Mouse (Mus musculus) heart, embryonic 11.5 days (tissue): ENCODE data around the gene Gtpbp1. TPM values are rescaled to one million over a fixed set of nuclear protein-coding genes. Genes with fewer than 3 reads are reported as not detected.

Source experiments
- ATAC-seq: fragments of 200-750 bp; cut with Nextera tagmentation; replicated peaks from 2 replicates; pipeline ENCODE4 v1.8.0; 2017; ENCODE audit warnings: moderate library complexity; ENCODE audit not compliant: insufficient number of reproducible peaks, low FRiP score, low TSS enrichment
- H3K27ac ChIP-seq: fragments of 300-500 bp; sonication (generic); 2 replicates; pipeline ENCODE4 v1.5.1; 2014; ENCODE audit warnings: mild to moderate bottlenecking, low read depth, low read length
- H3K27me3 ChIP-seq: fragments of 300-500 bp; sonication (generic); 2 replicates; pipeline ENCODE4 v1.6.1; 2014; ENCODE audit warnings: mild to moderate bottlenecking, low read length, mixed read lengths; ENCODE audit not compliant: control insufficient read depth, insufficient read depth
- H3K36me3 ChIP-seq: fragments of 300-500 bp; sonication (generic); 2 replicates; pipeline ENCODE4 v1.6.1; 2014; ENCODE audit warnings: mild to moderate bottlenecking, low read length, moderate library complexity, mixed read lengths; ENCODE audit not compliant: control insufficient read depth, insufficient read depth
- H3K4me1 ChIP-seq: fragments of 300-500 bp; sonication (generic); 2 replicates; pipeline ENCODE4 v1.6.1; 2014; ENCODE audit warnings: low read length; ENCODE audit not compliant: control insufficient read depth, insufficient read depth
- H3K4me2 ChIP-seq: fragments of 300-500 bp; sonication (generic); 2 replicates; pipeline ENCODE4 v1.6.1; 2014; ENCODE audit warnings: mild to moderate bottlenecking, moderate library complexity
- H3K4me3 ChIP-seq: fragments of 300-500 bp; sonication (generic); 2 replicates; pipeline ENCODE4 v1.5.1; 2014; ENCODE audit warnings: low read depth, low read length
- H3K9ac ChIP-seq: fragments of 300-500 bp; sonication (generic); 2 replicates; pipeline ENCODE4 v1.6.1; 2014; ENCODE audit warnings: mild to moderate bottlenecking, low read depth, low read length, moderate library complexity
- H3K9me3 ChIP-seq: fragments of 300-500 bp; sonication (generic); replicated peaks from 2 replicates; pipeline ENCODE4 v1.6.1; 2016; ENCODE audit warnings: low read length; ENCODE audit not compliant: control insufficient read depth
- WGBS: fragments of 180-500 bp; shearing (Covaris S2); extraction: QIAGEN DNeasy Blood & Tissue Kit; methylation state at CpG from one replicate; pipeline ENCODE4 v1.1.7; 2014; ENCODE audit not compliant: insufficient replicate concordance; 5-methylcytosine and 5-hydroxymethylcytosine counted together
- polyA plus RNA-seq: library from polyadenylated mRNA; unstranded; fragments of >200 nt; fragmentation: Nextera tagmentation; extraction: Ambion mirVana; gene quantifications from 2 replicates; pipeline ENCODE4 v1.2.1, GENCODE M21; 2014

Gene Gtpbp1
- 22.7 and 26.3 TPM in 2 replicates for polyA plus RNA-seq

DNA sequence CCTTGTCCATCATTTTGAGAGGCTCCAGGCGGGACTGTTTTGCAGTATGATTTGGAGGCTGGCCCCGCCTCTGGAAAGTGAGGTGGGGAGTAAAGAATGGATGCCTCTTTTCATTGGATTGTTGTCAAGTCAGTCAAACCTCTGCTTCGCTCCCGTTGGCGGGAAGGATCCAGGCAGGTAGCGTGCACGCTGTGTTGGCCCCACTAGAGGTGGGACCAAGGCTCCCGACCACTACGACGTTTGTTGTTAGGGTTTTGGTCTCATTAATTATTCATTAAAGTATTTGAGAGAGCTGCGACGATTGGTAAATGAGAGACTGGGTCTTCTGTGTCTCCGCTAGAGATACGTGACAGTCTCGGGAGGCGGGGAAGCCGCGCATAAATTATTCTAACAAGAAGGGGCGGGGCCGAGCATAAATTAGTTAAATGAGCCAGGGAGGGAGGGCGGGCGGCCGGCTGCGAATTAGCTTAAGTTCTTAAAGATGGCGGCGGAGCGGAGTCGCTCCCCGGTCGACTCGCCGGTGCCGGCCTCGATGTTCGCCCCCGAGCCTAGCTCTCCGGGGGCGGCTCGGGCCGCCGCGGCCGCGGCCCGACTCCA is at the start of gene Gtpbp1:
Gene Gtpbp1 (plus strand): TSS at position 420 of the 597 bp plus-strand sequence.
- Histone ChIP-seq H3K9me3 (no peaks in the 10 kb centered on the region), H3K4me3 (peak within 1 kb of the TSS; percentile 78), H3K27me3 (no peaks in the 10 kb centered on the region), H3K27ac (peak within 1 kb of the TSS; percentile 70), H3K9ac (peak within 1 kb of the TSS; percentile 81), H3K4me1 (peaks cover 31% of the 10 kb centered on the region), H3K4me2 (peak within 1 kb of the TSS; percentile 74), H3K36me3 (no peaks in the 10 kb centered on the region)
- 1% methylated on average over 45 of the region's 45 CpGs for WGBS
- peak; percentile 91 for ATAC-seq

DNA sequence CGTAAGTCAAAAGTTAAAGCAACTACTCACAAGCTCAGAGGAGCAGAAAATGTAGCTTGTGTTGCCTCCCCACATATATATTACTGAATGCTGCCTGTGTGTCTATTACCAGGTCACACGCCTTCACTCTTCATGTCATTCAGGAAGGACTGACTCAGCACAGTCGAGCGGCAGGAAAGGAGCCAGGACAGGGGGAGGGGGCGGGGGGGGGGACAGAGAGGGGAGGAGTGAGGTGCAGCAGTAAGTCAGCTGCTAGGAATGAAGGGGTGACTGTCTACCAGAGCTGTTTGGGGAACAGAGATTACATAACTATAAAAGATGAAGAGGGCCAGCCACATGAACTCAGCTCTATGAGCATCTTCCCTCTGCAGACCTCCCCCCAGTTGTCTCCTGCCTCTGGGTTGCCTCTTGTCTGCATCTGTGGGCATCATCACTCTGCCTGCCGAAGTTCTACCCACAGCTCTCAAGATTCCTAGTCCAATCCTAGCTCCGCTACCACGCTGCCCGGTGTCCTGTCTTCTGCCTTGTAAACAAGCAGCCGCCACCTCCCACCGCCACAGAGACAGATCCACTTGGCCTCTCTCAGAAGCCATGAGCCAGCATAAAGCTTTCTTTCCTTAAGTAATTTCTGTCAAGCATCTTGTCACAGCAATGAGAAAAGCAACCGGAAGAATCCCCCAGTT is 49.4 kb upstream of the Gtpbp1 start:
- H3K4me3 ChIP-seq = no peak overlapping the region
- no peak overlapping the region for H3K9ac ChIP-seq
- ATAC-seq = no peak
- WGBS = 62% methylated on average over 12 of the region's 12 CpGs
- H3K27ac ChIP-seq = no peak overlapping the region
- H3K9me3 ChIP-seq = no peaks in the 10 kb centered on the region
- no peaks in the 10 kb centered on the region for H3K27me3 ChIP-seq
- no peaks in the 10 kb centered on the region for H3K36me3 ChIP-seq
- no peaks in the 10 kb centered on the region for H3K4me1 ChIP-seq
- no peak overlapping the region for H3K4me2 ChIP-seq

DNA sequence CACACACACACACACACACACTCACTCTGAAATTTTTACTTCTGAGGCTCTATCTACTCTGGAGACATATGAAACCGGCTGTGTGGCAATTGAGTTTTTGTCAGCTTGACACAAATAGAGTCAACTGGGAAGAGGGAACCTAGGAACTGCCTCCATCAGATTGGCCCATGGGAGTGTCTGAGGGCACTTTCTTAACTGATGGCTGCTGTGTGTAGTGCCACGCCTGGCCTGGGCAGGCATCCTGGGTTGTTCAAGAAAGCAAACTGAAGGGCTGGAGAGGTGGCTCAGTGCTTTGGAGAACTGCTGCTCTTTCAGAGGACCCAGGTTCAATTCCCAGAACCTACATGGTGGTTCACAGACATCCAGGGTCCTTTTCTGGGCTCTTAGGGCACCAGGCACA is 45.2 kb upstream of the Gtpbp1 start:
- Histone ChIP-seq H3K4me3 (no peak overlapping the region), H3K9ac (no peak overlapping the region), H3K4me2 (no peak overlapping the region), H3K36me3 (no peaks in the 10 kb centered on the region), H3K27me3 (no peaks in the 10 kb centered on the region), H3K27ac (no peak overlapping the region), H3K9me3 (no peaks in the 10 kb centered on the region), H3K4me1 (no peaks in the 10 kb centered on the region)
- ATAC-seq = no peak
- WGBS = 64% methylated on average over 2 of the region's 2 CpGs

DNA sequence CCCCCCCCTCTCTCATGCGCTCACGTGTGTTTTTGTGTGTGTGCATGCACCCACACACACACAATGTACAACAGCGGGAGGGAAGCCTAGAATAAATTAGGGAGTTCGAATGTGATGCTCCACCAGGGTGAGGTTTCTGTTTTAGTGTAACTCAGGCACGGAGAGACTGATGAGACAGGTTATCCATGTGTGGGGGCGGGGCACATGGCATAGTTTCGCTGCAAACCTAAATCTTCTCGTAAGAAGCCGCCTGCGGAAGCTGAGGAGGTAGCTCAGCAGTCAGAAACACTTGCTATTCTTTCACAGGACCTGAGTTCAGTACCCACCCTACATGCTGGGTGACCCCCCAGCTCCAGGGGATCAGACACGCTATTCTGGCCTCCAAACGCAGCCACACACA is 42.5 kb upstream of the Gtpbp1 start:
- Histone ChIP-seq H3K4me3 (no peak overlapping the region), H3K4me1 (no peaks in the 10 kb centered on the region), H3K9me3 (0 out of 2 replicates have a peak, but pooled peaks cover 2% of the 10 kb centered on the region), H3K27me3 (no peaks in the 10 kb centered on the region), H3K36me3 (no peaks in the 10 kb centered on the region), H3K27ac (no peak overlapping the region), H3K9ac (no peak overlapping the region), H3K4me2 (no peak overlapping the region)
- ATAC-seq = no peak
- 82% methylated on average over 12 of the region's 12 CpGs for WGBS

DNA sequence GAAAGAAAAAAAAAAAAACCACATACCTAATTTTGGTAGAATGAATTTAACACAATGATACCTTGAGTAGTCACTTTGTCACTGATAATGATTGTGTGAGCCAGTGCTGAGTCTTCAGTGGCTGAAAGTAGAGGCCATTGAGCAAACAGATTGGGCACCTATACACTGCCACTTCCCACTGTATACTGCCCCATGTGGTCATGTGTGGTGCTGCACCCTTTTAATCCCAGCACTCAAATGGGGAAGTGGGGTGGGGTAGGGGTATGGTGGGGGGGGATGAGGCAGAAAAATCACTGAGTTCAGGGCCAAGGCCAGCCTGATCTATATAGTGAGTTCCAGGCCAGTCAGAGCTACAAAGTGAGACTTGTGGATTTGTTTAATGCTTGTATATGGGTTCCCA is 40.1 kb upstream of the Gtpbp1 start:
- Histone ChIP-seq H3K27ac (no peak overlapping the region), H3K4me2 (no peak overlapping the region), H3K4me3 (no peak overlapping the region), H3K36me3 (no peaks in the 10 kb centered on the region), H3K9me3 (0 out of 2 replicates have a peak, but pooled peaks cover 2% of the 10 kb centered on the region), H3K9ac (no peak overlapping the region), H3K27me3 (no peaks in the 10 kb centered on the region), H3K4me1 (no peaks in the 10 kb centered on the region)
- no peak for ATAC-seq

DNA sequence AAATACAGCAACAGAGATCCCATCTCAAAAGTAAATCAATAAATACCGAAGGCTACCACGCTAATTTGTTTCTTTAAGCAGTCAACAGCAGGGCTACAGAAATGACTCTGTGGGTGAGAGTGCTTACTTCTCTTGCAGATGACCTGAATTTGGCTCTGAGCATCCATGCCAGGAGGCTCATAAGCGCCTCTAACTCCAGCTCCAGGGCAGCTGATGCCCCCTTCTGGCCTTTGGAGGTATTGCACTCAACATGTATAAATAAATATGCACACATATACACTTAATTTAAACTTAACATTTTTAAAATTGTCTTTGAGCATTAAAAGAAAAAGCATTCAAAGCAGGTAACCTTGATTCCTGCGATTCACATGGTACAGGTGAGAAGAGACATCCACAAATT is 39.2 kb upstream of the Gtpbp1 start:
- H3K4me1 ChIP-seq = no peaks in the 10 kb centered on the region

DNA sequence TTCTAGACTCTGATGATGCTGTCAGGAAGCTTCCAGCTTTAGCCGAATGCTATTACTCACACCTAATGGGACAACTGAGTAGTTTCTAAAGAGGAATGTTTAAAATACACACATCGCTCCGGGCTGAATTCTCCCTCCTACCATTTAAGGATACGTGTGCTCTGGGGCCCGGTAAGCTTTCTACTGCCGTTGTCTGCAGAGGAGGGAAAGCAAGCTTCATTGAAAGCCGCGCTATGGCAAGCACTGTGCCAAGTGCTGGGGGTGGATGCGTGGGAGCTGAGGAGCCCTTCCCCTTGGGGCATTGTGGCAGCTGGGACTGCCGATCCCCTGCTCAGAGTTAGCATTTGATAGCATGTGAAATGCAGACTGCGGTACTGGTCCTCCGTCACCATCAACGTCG is 34.2 kb upstream of the Gtpbp1 start:
- H3K9ac ChIP-seq = no peak overlapping the region
- H3K4me1 ChIP-seq = peaks cover 8% of the 10 kb centered on the region
- no peak for ATAC-seq
- H3K9me3 ChIP-seq = 0 out of 2 replicates have a peak, but pooled peaks cover 1% of the 10 kb centered on the region
- no peaks in the 10 kb centered on the region for H3K27me3 ChIP-seq
- H3K36me3 ChIP-seq = no peaks in the 10 kb centered on the region
- no peak overlapping the region for H3K4me3 ChIP-seq
- H3K27ac ChIP-seq = no peak overlapping the region
- WGBS = 87% methylated on average over 14 of the region's 14 CpGs
- H3K4me2 ChIP-seq = no peak overlapping the region

More for the DNA sequence above, 39.2 kb upstream of the Gtpbp1 start:
- Histone ChIP-seq H3K9ac (no peak overlapping the region), H3K9me3 (0 out of 2 replicates have a peak, but pooled peaks cover 2% of the 10 kb centered on the region), H3K4me2 (no peak overlapping the region), H3K36me3 (no peaks in the 10 kb centered on the region), H3K4me3 (no peak overlapping the region), H3K27ac (no peak overlapping the region), H3K27me3 (no peaks in the 10 kb centered on the region)
- WGBS = 73% methylated on average over 4 of the region's 4 CpGs
- no peak for ATAC-seq

DNA sequence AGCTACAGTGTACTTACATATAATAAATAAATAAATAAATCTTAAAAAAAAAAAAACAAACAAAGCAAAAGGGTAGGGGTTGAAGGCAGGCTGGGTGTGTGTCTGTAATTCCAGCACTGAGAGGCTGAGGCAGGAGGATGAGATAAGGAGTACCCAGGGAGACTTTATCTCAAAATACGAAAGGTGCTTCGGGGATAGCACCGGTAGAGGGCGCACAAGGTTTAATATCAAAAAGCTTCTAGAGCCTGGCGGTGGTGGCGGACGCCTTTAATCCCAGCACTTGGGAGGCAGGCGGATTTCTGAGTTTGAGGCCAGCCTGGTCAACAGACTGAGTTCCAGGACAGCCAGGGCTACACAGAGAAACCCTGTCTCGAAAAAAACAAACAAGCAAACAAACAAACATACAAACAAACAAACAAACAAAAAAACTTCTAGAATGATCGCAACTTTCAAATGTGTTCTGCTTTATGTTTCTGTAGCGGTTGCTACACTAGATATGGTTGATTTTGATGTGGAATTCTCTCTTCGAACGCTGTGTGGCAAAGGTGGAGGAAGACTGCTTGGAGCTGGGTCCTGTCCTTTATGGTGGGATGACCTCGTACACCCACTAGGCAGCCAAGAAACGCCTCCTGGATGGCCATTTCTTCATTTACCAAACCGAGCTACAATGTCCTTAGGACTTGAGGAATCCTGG is 32.7 kb upstream of the Gtpbp1 start:
- Histone ChIP-seq H3K36me3 (peaks cover 5% of the 10 kb centered on the region; the same call in 1 of the 2 replicates), H3K9me3 (0 out of 2 replicates have a peak, but pooled peaks cover 3% of the 10 kb centered on the region), H3K27me3 (no peaks in the 10 kb centered on the region), H3K9ac (peak overlapping the region; percentile 74), H3K27ac (peak overlapping the region; percentile 71), H3K4me3 (peak overlapping the region; percentile 70), H3K4me1 (peaks cover 8% of the 10 kb centered on the region), H3K4me2 (peak overlapping the region; percentile 97)
- no peak for ATAC-seq
- 4% methylated on average over 16 of the region's 16 CpGs for WGBS
